Mouse (Mus musculus): ENCODE results near the gene Adora1.
"Not testable (repeated sequence)": the region's sequence is repeated elsewhere in the genome, so short reads cannot be mapped to it uniquely, and the experiment has no call there.

Adora1 gene

GRCm38 (mm10) chr1:134235391-134235921, at the start of gene Adora1:
Adora1 (minus strand) TSS chr1:134235431.
- no peak for DNase-seq (ENCODE audit: low read depth)

GRCm38 (mm10) chr1:134283108-134283507, 47.9 kb upstream of the Adora1 start:
- DNase-seq (ENCODE audit: low read depth), result no peak

- DNase-seq (ENCODE audit: low read depth), result no peak
Measured at GRCm38 (mm10) chr1:134282342-134282741, 47.1 kb upstream of the Adora1 start.

- no peak for DNase-seq (ENCODE audit: low read depth)
Measured at GRCm38 (mm10) chr1:134281563-134281962, 46.3 kb upstream of the Adora1 start.

GRCm38 (mm10) chr1:134280174-134280573, 44.9 kb upstream of the Adora1 start:
- no peak for DNase-seq (ENCODE audit: low read depth)

GRCm38 (mm10) chr1:134276823-134277222, 41.6 kb upstream of the Adora1 start:
- no peak for DNase-seq (ENCODE audit: low read depth)

- DNase-seq (ENCODE audit: low read depth), result no peak
Measured at GRCm38 (mm10) chr1:134275616-134276464, 40.6 kb upstream of the Adora1 start.

GRCm38 (mm10) chr1:134274483-134274920, 39.3 kb upstream of the Adora1 start:
- no peak for DNase-seq (ENCODE audit: low read depth)

GRCm38 (mm10) chr1:134273493-134274395, 38.5 kb upstream of the Adora1 start:
- no peak for DNase-seq (ENCODE audit: low read depth)

GRCm38 (mm10) chr1:134272754-134273250, 37.6 kb upstream of the Adora1 start:
- no peak for DNase-seq (ENCODE audit: low read depth)

GRCm38 (mm10) chr1:134270026-134270425, 34.8 kb upstream of the Adora1 start:
- no peak for DNase-seq (ENCODE audit: low read depth)

- DNase-seq (ENCODE audit: low read depth), result no peak
Measured at GRCm38 (mm10) chr1:134265797-134266196, 30.6 kb upstream of the Adora1 start.

GRCm38 (mm10) chr1:134264341-134264740, 29.1 kb upstream of the Adora1 start:
- peak; percentile 5 for DNase-seq (ENCODE audit: low read depth)

- not testable (repeated sequence) for DNase-seq (ENCODE audit: low read depth)
Measured at GRCm38 (mm10) chr1:134249681-134250080, 14.4 kb upstream of the Adora1 start.

- no peak for DNase-seq (ENCODE audit: low read depth)
Measured at GRCm38 (mm10) chr1:134246590-134246989, 11.4 kb upstream of the Adora1 start.

GRCm38 (mm10) chr1:134245004-134245717, 9.9 kb upstream of the Adora1 start:
- no peak for DNase-seq (ENCODE audit: low read depth)

- peak; percentile 67 for DNase-seq (ENCODE audit: low read depth)
Measured at GRCm38 (mm10) chr1:134243948-134244914, 9.0 kb upstream of the Adora1 start.

GRCm38 (mm10) chr1:134243505-134243904, 8.3 kb upstream of the Adora1 start:
- no peak for DNase-seq (ENCODE audit: low read depth)

GRCm38 (mm10) chr1:134242286-134242685, 7.1 kb upstream of the Adora1 start:
- DNase-seq (ENCODE audit: low read depth), result no peak

- no peak for DNase-seq (ENCODE audit: low read depth)
Measured at GRCm38 (mm10) chr1:134241298-134241697, 6.1 kb upstream of the Adora1 start.

All from 416B (cell line).